Mouse (Mus musculus): ENCODE results near the gene Pitx2. TPM values are rescaled to one million over a fixed set of nuclear protein-coding genes. Genes with fewer than 3 reads are reported as not detected.

The Pitx2 gene
- 15.0 and 19.2 TPM in 2 replicates for polyA plus RNA-seq (2015; fragmentation: Nextera tagmentation; extraction: Ambion mirVana)

GRCm38 (mm10) chr3:129199609-129200500, at the start of gene Pitx2:
TSS of gene Pitx2 (plus strand) at chr3:129199878.
- peak within 1 kb of the TSS; percentile 84 for H3K4me2 ChIP-seq
- WGBS: under 1% methylated on average over 60 of the region's 60 CpGs
- no peaks in the 10 kb centered on the region for H3K9me3 ChIP-seq (replicated peaks)
- peaks cover 92% of the 10 kb centered on the region for H3K27me3 ChIP-seq
- peak within 1 kb of the TSS; percentile 47 for H3K4me3 ChIP-seq
- ATAC-seq (replicated peaks; ENCODE audit: insufficient number of reproducible peaks, insufficient read depth, low FRiP score, low read depth): peak; percentile 61
- H3K27ac ChIP-seq: no peak within 1 kb of the TSS
- H3K36me3 ChIP-seq: no peaks in the 10 kb centered on the region
- peak within 1 kb of the TSS; percentile 42; the same call in 1 of the 2 replicates for H3K9ac ChIP-seq
- H3K4me1 ChIP-seq (replicated peaks): peaks cover 34% of the 10 kb centered on the region

GRCm38 (mm10) chr3:129150001-129150400, 49.7 kb upstream of the Pitx2 start:
- H3K4me3 ChIP-seq: no peak overlapping the region
- no peak overlapping the region for H3K4me2 ChIP-seq
- H3K9me3 ChIP-seq (replicated peaks): no peaks in the 10 kb centered on the region
- no peaks in the 10 kb centered on the region for H3K27me3 ChIP-seq
- no peaks in the 10 kb centered on the region for H3K36me3 ChIP-seq
- no peak for ATAC-seq (replicated peaks; ENCODE audit: insufficient number of reproducible peaks, insufficient read depth, low FRiP score, low read depth)
- H3K27ac ChIP-seq: no peak overlapping the region
- H3K9ac ChIP-seq: no peak overlapping the region
- peaks cover 5% of the 10 kb centered on the region for H3K4me1 ChIP-seq (replicated peaks)
- WGBS: 72% methylated on average over 2 of the region's 2 CpGs

GRCm38 (mm10) chr3:129151096-129151685, 48.5 kb upstream of the Pitx2 start:
- 25% methylated on average over 8 of the region's 8 CpGs for WGBS
- no peak overlapping the region for H3K4me2 ChIP-seq
- no peaks in the 10 kb centered on the region; the same call in 1 of the 2 replicates for H3K27me3 ChIP-seq
- H3K9me3 ChIP-seq (replicated peaks): no peaks in the 10 kb centered on the region
- no peak overlapping the region for H3K27ac ChIP-seq
- H3K4me1 ChIP-seq (replicated peaks): peaks cover 5% of the 10 kb centered on the region
- no peak for ATAC-seq (replicated peaks; ENCODE audit: insufficient number of reproducible peaks, insufficient read depth, low FRiP score, low read depth)
- no peak overlapping the region for H3K9ac ChIP-seq
- no peaks in the 10 kb centered on the region for H3K36me3 ChIP-seq
- H3K4me3 ChIP-seq: no peak overlapping the region

GRCm38 (mm10) chr3:129158812-129159370, 40.8 kb upstream of the Pitx2 start:
- ATAC-seq (replicated peaks; ENCODE audit: insufficient number of reproducible peaks, insufficient read depth, low FRiP score, low read depth): no peak
- Histone ChIP-seq H3K4me2 (no peak overlapping the region), H3K9me3 (replicated peaks) (no peaks in the 10 kb centered on the region), H3K9ac (no peak overlapping the region), H3K4me1 (replicated peaks) (no peaks in the 10 kb centered on the region), H3K27me3 (peaks cover under 1% of the 10 kb centered on the region; the same call in 1 of the 2 replicates), H3K27ac (no peak overlapping the region), H3K4me3 (no peak overlapping the region), H3K36me3 (no peaks in the 10 kb centered on the region)
- 43% methylated on average over 9 of the region's 9 CpGs for WGBS

GRCm38 (mm10) chr3:129161333-129162035, 38.2 kb upstream of the Pitx2 start:
- no peaks in the 10 kb centered on the region for H3K36me3 ChIP-seq
- ATAC-seq (replicated peaks; ENCODE audit: insufficient number of reproducible peaks, insufficient read depth, low FRiP score, low read depth): no peak

GRCm38 (mm10) chr3:129164246-129164645, 35.4 kb upstream of the Pitx2 start:
- no peak overlapping the region for H3K9ac ChIP-seq
- H3K4me1 ChIP-seq (replicated peaks): no peaks in the 10 kb centered on the region
- no peak overlapping the region for H3K4me3 ChIP-seq
- no peaks in the 10 kb centered on the region for H3K36me3 ChIP-seq
- WGBS: 73% methylated on average over 1 of the region's 1 CpGs
- no peaks in the 10 kb centered on the region for H3K9me3 ChIP-seq (replicated peaks)
- no peak overlapping the region for H3K27ac ChIP-seq
- H3K4me2 ChIP-seq: no peak overlapping the region
- 0 out of 2 replicates have a peak, but pooled peaks cover 3% of the 10 kb centered on the region for H3K27me3 ChIP-seq
- no peak for ATAC-seq (replicated peaks; ENCODE audit: insufficient number of reproducible peaks, insufficient read depth, low FRiP score, low read depth)

More at GRCm38 (mm10) chr3:129161333-129162035, 38.2 kb upstream of the Pitx2 start:
- no peak overlapping the region for H3K4me3 ChIP-seq
- no peak overlapping the region for H3K27ac ChIP-seq
- 0 out of 2 replicates have a peak, but pooled peaks cover 3% of the 10 kb centered on the region for H3K27me3 ChIP-seq
- no peak overlapping the region for H3K9ac ChIP-seq
- H3K4me2 ChIP-seq: no peak overlapping the region
- 73% methylated on average over 11 of the region's 11 CpGs for WGBS
- no peaks in the 10 kb centered on the region for H3K4me1 ChIP-seq (replicated peaks)
- no peaks in the 10 kb centered on the region for H3K9me3 ChIP-seq (replicated peaks)

- H3K36me3 ChIP-seq: no peaks in the 10 kb centered on the region
- H3K27me3 ChIP-seq: 0 out of 2 replicates have a peak, but pooled peaks cover 3% of the 10 kb centered on the region
- no peak for ATAC-seq (replicated peaks; ENCODE audit: insufficient number of reproducible peaks, insufficient read depth, low FRiP score, low read depth)
- H3K4me1 ChIP-seq (replicated peaks): no peaks in the 10 kb centered on the region
- no peaks in the 10 kb centered on the region for H3K9me3 ChIP-seq (replicated peaks)
- H3K27ac ChIP-seq: no peak overlapping the region
- WGBS: 82% methylated on average over 8 of the region's 8 CpGs
- no peak overlapping the region for H3K4me2 ChIP-seq
- H3K4me3 ChIP-seq: no peak overlapping the region
- no peak overlapping the region for H3K9ac ChIP-seq
These were observed 34.0 kb upstream of the Pitx2 start for GRCm38 (mm10) chr3:129165715-129166114.

GRCm38 (mm10) chr3:129166684-129167083, 33.0 kb upstream of the Pitx2 start:
- WGBS: 13% methylated on average over 6 of the region's 6 CpGs
- ATAC-seq (replicated peaks; ENCODE audit: insufficient number of reproducible peaks, insufficient read depth, low FRiP score, low read depth): no peak
- Histone ChIP-seq H3K9me3 (replicated peaks) (no peaks in the 10 kb centered on the region), H3K4me1 (replicated peaks) (no peaks in the 10 kb centered on the region), H3K4me3 (no peak overlapping the region), H3K27ac (no peak overlapping the region), H3K27me3 (0 out of 2 replicates have a peak, but pooled peaks cover 3% of the 10 kb centered on the region), H3K9ac (no peak overlapping the region), H3K36me3 (no peaks in the 10 kb centered on the region), H3K4me2 (no peak overlapping the region)

- no peaks in the 10 kb centered on the region for H3K27me3 ChIP-seq
- WGBS: 77% methylated on average over 7 of the region's 7 CpGs
- no peak overlapping the region for H3K4me3 ChIP-seq
- no peak overlapping the region for H3K4me2 ChIP-seq
- H3K9ac ChIP-seq: no peak overlapping the region
- no peak for ATAC-seq (replicated peaks; ENCODE audit: insufficient number of reproducible peaks, insufficient read depth, low FRiP score, low read depth)
- H3K36me3 ChIP-seq: no peaks in the 10 kb centered on the region
- no peak overlapping the region for H3K27ac ChIP-seq
- H3K9me3 ChIP-seq (replicated peaks): no peaks in the 10 kb centered on the region
- H3K4me1 ChIP-seq (replicated peaks): no peaks in the 10 kb centered on the region
These were observed 29.3 kb upstream of the Pitx2 start for GRCm38 (mm10) chr3:129170416-129170815.

- Histone ChIP-seq H3K27ac (no peak overlapping the region), H3K4me3 (no peak overlapping the region), H3K9me3 (replicated peaks) (no peaks in the 10 kb centered on the region), H3K27me3 (no peaks in the 10 kb centered on the region), H3K9ac (no peak overlapping the region), H3K4me1 (replicated peaks) (no peaks in the 10 kb centered on the region), H3K4me2 (no peak overlapping the region), H3K36me3 (no peaks in the 10 kb centered on the region)
- whole genome bisulfite sequencing: 91% methylated on average over 4 of the region's 4 CpGs
- ATAC-seq (replicated peaks; ENCODE audit: insufficient number of reproducible peaks, insufficient read depth, low FRiP score, low read depth): no peak
These were observed 27.9 kb upstream of the Pitx2 start for GRCm38 (mm10) chr3:129171789-129172188.

- H3K9ac ChIP-seq: no peak overlapping the region
- H3K36me3 ChIP-seq: no peaks in the 10 kb centered on the region
- no peaks in the 10 kb centered on the region for H3K9me3 ChIP-seq (replicated peaks)
- no peak overlapping the region for H3K27ac ChIP-seq
- WGBS: 8% methylated on average over 12 of the region's 12 CpGs
- no peak overlapping the region for H3K4me2 ChIP-seq
- H3K4me1 ChIP-seq (replicated peaks): peaks cover 7% of the 10 kb centered on the region
- ATAC-seq (replicated peaks; ENCODE audit: insufficient number of reproducible peaks, insufficient read depth, low FRiP score, low read depth): no peak
- peaks cover 81% of the 10 kb centered on the region for H3K27me3 ChIP-seq
- H3K4me3 ChIP-seq: no peak overlapping the region
These were observed 5.2 kb upstream of the Pitx2 start for GRCm38 (mm10) chr3:129194436-129194835.
